Mouse (Mus musculus) erythroblast, embryonic 14.5 days (primary cell): ENCODE results near the gene 1700029P11Rik.

ENCODE experiments used
- GATA1 ChIP-seq: IDR thresholded peaks from 2 replicates; pipeline ENCODE4 v1.6.1; 2012; ENCODE audit warnings: low read length, inconsistent platforms, mixed read lengths
- TAL1 ChIP-seq: IDR thresholded peaks from 3 replicates; pipeline ENCODE4 v1.6.1; 2012; ENCODE audit warnings: low read length, inconsistent platforms, mixed read lengths

- TF ChIP-seq TAL1 = no peak
- TF ChIP-seq GATA1 = no peak
Observed at GRCm38 (mm10) chr15:81989371-81990062, 9.2 kb downstream of the 1700029P11Rik start.
